Mouse (Mus musculus) G1E (cell line): ENCODE data around the gene Plcb2. TPM values are rescaled to one million over a fixed set of nuclear protein-coding genes. Genes with fewer than 3 reads are reported as not detected.

ENCODE experiments used
- ATAC-seq: 2 replicates; pipeline ENCODE4 v1.8.0; 2016; ENCODE audit warnings: mild to moderate bottlenecking; ENCODE audit not compliant: insufficient number of reproducible peaks, poor library complexity, low FRiP score, severe bottlenecking; ENCODE audit errors: extremely low read depth
- DNase-seq: peaks from one replicate; pipeline ENCODE4 v3.0.0; 2012; ENCODE audit warnings: low spot score
- H3K27me3 ChIP-seq: 2 replicates; pipeline ENCODE4 v1.6.1; 2012; ENCODE audit warnings: mild to moderate bottlenecking, low read length, inconsistent platforms; ENCODE audit not compliant: insufficient read depth
- H3K36me3 ChIP-seq: replicated peaks from 2 replicates; pipeline ENCODE3; 2012; ENCODE audit warnings: mild to moderate bottlenecking, inconsistent platforms
- H3K4me1 ChIP-seq: 2 replicates; pipeline ENCODE4 v1.6.1; 2012; ENCODE audit warnings: low read depth, low read length, inconsistent platforms, mixed read lengths; ENCODE audit not compliant: insufficient read depth
- H3K4me3 ChIP-seq: 2 replicates; pipeline ENCODE4 v1.5.1; 2012; ENCODE audit warnings: low read depth, mild to moderate bottlenecking, inconsistent platforms, low read length, moderate library complexity, mixed read lengths
- H3K9me3 ChIP-seq: replicated peaks from 2 replicates; pipeline ENCODE4 v1.6.1; 2012; ENCODE audit warnings: inconsistent platforms
- CTCF ChIP-seq: IDR thresholded peaks from 2 replicates; pipeline ENCODE4 v1.5.1; 2012; ENCODE audit warnings: low read depth, low read length, inconsistent platforms, mixed read lengths
- GATA1 ChIP-seq: IDR thresholded peaks from 2 replicates; pipeline ENCODE4 v1.6.1; 2012; ENCODE audit warnings: borderline replicate concordance, low read length, inconsistent platforms, mixed read lengths
- GATA2 ChIP-seq: IDR thresholded peaks from 2 replicates; pipeline ENCODE4 v1.6.1; 2012; ENCODE audit warnings: low read depth, low read length, inconsistent platforms, borderline replicate concordance
- POLR2AphosphoS5 ChIP-seq: IDR thresholded peaks from 2 replicates; pipeline ENCODE4 v1.6.1; 2012; ENCODE audit warnings: low read depth, low read length, inconsistent platforms; ENCODE audit not compliant: insufficient replicate concordance
- TAL1 ChIP-seq: conservative IDR thresholded peaks from 2 replicates; pipeline ENCODE4 v1.6.1; 2012; ENCODE audit warnings: low read depth, low read length, inconsistent platforms, mixed read lengths
- polyA plus RNA-seq: library from polyadenylated mRNA; stranded (reverse); fragments of >175 nt; gene quantifications from 2 replicates; pipeline ENCODE4 v1.2.3, GENCODE M21; 2012
- total RNA-seq, 2 experiments: library from RNA; stranded (forward) in 1 of 2; stranded (reverse) in 1 of 2; fragments of 200-1000 nt in 1 of 2; fragments of >200 nt in 1 of 2; fragmentation: Nextera tagmentation in 1 of 2; gene quantifications; 2 replicates each; pipeline ENCODE4 v1.2.3; 2014 to 2017

Plcb2 gene
- total and polyA plus RNA-seq, 3 experiments, result 4.5 to 30.6 (median 8.5) TPM

GRCm38 (mm10) chr2:118711038-118711494 is 17.2 kb downstream of the Plcb2 start:
- no peak overlapping the region for H3K4me3 ChIP-seq
- peaks cover 88% of the 10 kb centered on the region for H3K27me3 ChIP-seq
- no peaks in the 10 kb centered on the region for H3K4me1 ChIP-seq
- ATAC-seq (no peak), DNase-seq (no peak)
- TF ChIP-seq GATA2, result no peak
- no peak for TF ChIP-seq POLR2AphosphoS5
- no peaks in the 10 kb centered on the region; the same call in 1 of the 2 replicates for H3K9me3 ChIP-seq
- H3K36me3 ChIP-seq, result no peaks in the 10 kb centered on the region

GRCm38 (mm10) chr2:118709655-118710221 is 18.5 kb downstream of the Plcb2 start:
- TF ChIP-seq POLR2AphosphoS5 (no peak), TAL1 (no peak), GATA1 (no peak), GATA2 (no peak), CTCF (no peak)
- H3K36me3 ChIP-seq, result no peaks in the 10 kb centered on the region
- ATAC-seq (no peak), DNase-seq (no peak)
- H3K27me3 ChIP-seq, result peaks cover 88% of the 10 kb centered on the region
- H3K4me3 ChIP-seq, result no peak overlapping the region
- H3K4me1 ChIP-seq, result no peaks in the 10 kb centered on the region
- H3K9me3 ChIP-seq, result no peaks in the 10 kb centered on the region; the same call in 1 of the 2 replicates

GRCm38 (mm10) chr2:118708472-118708871 is 19.8 kb downstream of the Plcb2 start:
- Histone ChIP-seq H3K36me3 (no peaks in the 10 kb centered on the region), H3K4me3 (no peak overlapping the region), H3K4me1 (peaks cover 2% of the 10 kb centered on the region), H3K9me3 (peaks cover 2% of the 10 kb centered on the region), H3K27me3 (peaks cover 90% of the 10 kb centered on the region)
- ATAC-seq (no peak), DNase-seq (no peak)
- no peak for TF ChIP-seq TAL1
- no peak for TF ChIP-seq CTCF
- no peak for TF ChIP-seq GATA1

GRCm38 (mm10) chr2:118706436-118706835 is 21.8 kb downstream of the Plcb2 start:
- Histone ChIP-seq H3K36me3 (no peaks in the 10 kb centered on the region), H3K27me3 (peaks cover 99% of the 10 kb centered on the region), H3K4me1 (peaks cover 13% of the 10 kb centered on the region), H3K9me3 (peaks cover 16% of the 10 kb centered on the region), H3K4me3 (no peak overlapping the region)
- TF ChIP-seq GATA1 (no peak), TAL1 (no peak), GATA2 (no peak), POLR2AphosphoS5 (no peak), CTCF (no peak)
- ATAC-seq (0 out of 2 replicates have a peak, but pooled peaks have one; percentile 8), DNase-seq (no peak)

GRCm38 (mm10) chr2:118703913-118704730 is 24.1 kb downstream of the Plcb2 start, which contains the start of gene Ankrd63:
Gene Ankrd63, minus strand, starts transcription at chr2:118703963.
- TF ChIP-seq POLR2AphosphoS5 (no peak), CTCF (no peak), TAL1 (no peak), GATA1 (no peak)
- ATAC-seq, result no peak
- Histone ChIP-seq H3K4me3 (peak within 1 kb of the TSS; percentile 51; the same call in 1 of the 2 replicates), H3K9me3 (peaks cover 16% of the 10 kb centered on the region), H3K4me1 (peaks cover 22% of the 10 kb centered on the region), H3K27me3 (peaks cover 89% of the 10 kb centered on the region), H3K36me3 (no peaks in the 10 kb centered on the region)
- DNase-seq, result no peak

GRCm38 (mm10) chr2:118702883-118703761 is 25.1 kb downstream of the Plcb2 start:
- TF ChIP-seq GATA2 (no peak), GATA1 (no peak), POLR2AphosphoS5 (no peak), TAL1 (no peak), CTCF (no peak)
- Histone ChIP-seq H3K4me1 (peaks cover 22% of the 10 kb centered on the region), H3K27me3 (peaks cover 79% of the 10 kb centered on the region), H3K9me3 (peaks cover 16% of the 10 kb centered on the region), H3K4me3 (peak overlapping the region; percentile 51; the same call in 1 of the 2 replicates), H3K36me3 (peaks cover under 1% of the 10 kb centered on the region)
- no peak for DNase-seq
- ATAC-seq, result no peak
